Mouse (Mus musculus) spleen, adult 2 months (tissue): ENCODE results near the gene Apbb2. TPM values are rescaled to one million over a fixed set of nuclear protein-coding genes. Genes with fewer than 3 reads are reported as not detected.

Experiments
- DNase-seq, 2 experiments: peaks; one replicate each; pipeline versions ENCODE4 v3.0.0 to v3.0.0-alpha.2; 2012 to 2021; ENCODE audit warnings: low spot score in 2 of 2, low read depth in 1 of 2
- H3K27ac ChIP-seq: fragments of 200-500 bp; 2 replicates; pipeline ENCODE4 v1.5.1; 2012; ENCODE audit warnings: low read length, inconsistent platforms; ENCODE audit not compliant: insufficient read depth
- H3K27me3 ChIP-seq: fragments of 200-500 bp; 2 replicates; pipeline ENCODE4 v1.6.1; 2012; ENCODE audit warnings: mild to moderate bottlenecking, moderate library complexity, low read length, inconsistent platforms; ENCODE audit not compliant: control insufficient read depth, insufficient read depth
- H3K36me3 ChIP-seq: fragments of 200-500 bp; 2 replicates; pipeline ENCODE4 v1.6.1; 2012; ENCODE audit warnings: mild to moderate bottlenecking, low read length, inconsistent platforms; ENCODE audit not compliant: control insufficient read depth, insufficient read depth
- H3K4me1 ChIP-seq: fragments of 200-500 bp; 2 replicates; pipeline ENCODE4 v1.6.1; 2011; ENCODE audit warnings: inconsistent platforms; ENCODE audit not compliant: control insufficient read depth, insufficient read depth, insufficient read length
- H3K4me3 ChIP-seq: fragments of 200-500 bp; 2 replicates; pipeline ENCODE4 v1.5.1; 2011; ENCODE audit warnings: mild to moderate bottlenecking, inconsistent platforms; ENCODE audit not compliant: insufficient read depth, insufficient read length; ENCODE audit errors: extremely low read depth
- CTCF ChIP-seq: fragments of 200-500 bp; IDR thresholded peaks from 2 replicates; pipeline ENCODE4 v1.5.1; 2011; ENCODE audit warnings: mild to moderate bottlenecking, inconsistent platforms; ENCODE audit not compliant: insufficient read depth, insufficient read length, insufficient replicate concordance; ENCODE audit errors: extremely low read depth
- POLR2A ChIP-seq: fragments of 200-500 bp; IDR thresholded peaks from 2 replicates; pipeline ENCODE4 v1.6.1; 2011; ENCODE audit warnings: low read depth, low read length, inconsistent platforms
- WGBS: fragments of 180-500 bp; shearing (Covaris S2); methylation state at CpG from one replicate; pipeline ENCODE4 v1.1.7; 2018; 5-methylcytosine and 5-hydroxymethylcytosine counted together
- polyA plus RNA-seq: library from polyadenylated mRNA; depleted of rRNA; stranded (reverse); fragments of >200 nt; gene quantifications from 2 replicates; pipeline ENCODE4 v1.2.3, GENCODE M21; 2012

The Apbb2 gene
- polyA plus RNA-seq, 1 experiment: 2.6 TPM

DNA sequence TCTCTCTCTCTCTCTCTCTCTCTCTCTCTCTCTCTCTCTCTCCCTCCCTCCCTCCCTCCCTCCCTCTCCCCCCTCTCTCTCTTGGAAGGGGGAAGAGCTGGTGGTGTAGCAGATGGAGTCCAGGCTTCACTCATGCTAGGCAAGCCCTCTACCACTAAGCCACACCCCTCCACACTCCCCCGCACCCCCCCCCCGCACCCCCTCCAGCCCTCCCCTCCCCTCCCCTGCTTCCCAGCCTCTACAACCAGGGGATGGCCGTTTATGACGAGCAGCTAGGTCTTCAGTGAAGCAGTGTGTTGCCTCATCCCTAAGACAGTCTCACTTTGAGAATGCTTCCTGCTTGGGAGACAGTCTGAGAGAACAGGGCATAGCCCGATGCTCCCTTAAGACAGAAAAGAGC lies 210.6 kb downstream of the Apbb2 start:
- Histone ChIP-seq H3K36me3 (no peaks in the 10 kb centered on the region), H3K27ac (no peak overlapping the region), H3K27me3 (no peaks in the 10 kb centered on the region), H3K4me1 (no peaks in the 10 kb centered on the region), H3K4me3 (no peak overlapping the region)
- TF ChIP-seq POLR2A (no peak), CTCF (no peak)
- 55% methylated on average over 3 of the region's 5 CpGs for WGBS
- no peak for DNase-seq

DNA sequence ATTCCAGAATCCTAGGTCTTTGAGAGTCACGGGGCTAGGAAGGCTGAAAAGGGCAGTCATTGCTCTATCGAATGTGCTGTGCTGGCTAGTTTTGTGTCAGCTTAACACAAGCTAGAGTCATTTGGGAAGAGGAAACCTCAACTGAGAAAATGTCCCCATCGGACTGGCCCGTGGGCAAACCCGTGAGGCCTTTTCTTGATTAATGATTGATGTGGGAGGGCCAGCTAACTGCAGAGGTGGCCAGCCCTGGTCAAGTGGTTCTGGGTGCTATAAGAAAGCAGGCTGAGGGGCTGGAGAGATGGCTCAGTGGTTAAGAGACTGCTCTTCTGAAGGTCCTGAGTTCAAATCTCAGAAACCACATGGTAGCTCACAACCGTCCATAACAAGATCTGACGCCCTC lies 212.2 kb downstream of the Apbb2 start:
- no peak overlapping the region for H3K4me3 ChIP-seq
- no peaks in the 10 kb centered on the region for H3K36me3 ChIP-seq
- no peaks in the 10 kb centered on the region for H3K4me1 ChIP-seq
- no peak for DNase-seq
- 87% methylated on average over 7 of the region's 7 CpGs for WGBS
- H3K27me3 ChIP-seq: no peaks in the 10 kb centered on the region
- no peak for TF ChIP-seq CTCF
- H3K27ac ChIP-seq: no peak overlapping the region

DNA sequence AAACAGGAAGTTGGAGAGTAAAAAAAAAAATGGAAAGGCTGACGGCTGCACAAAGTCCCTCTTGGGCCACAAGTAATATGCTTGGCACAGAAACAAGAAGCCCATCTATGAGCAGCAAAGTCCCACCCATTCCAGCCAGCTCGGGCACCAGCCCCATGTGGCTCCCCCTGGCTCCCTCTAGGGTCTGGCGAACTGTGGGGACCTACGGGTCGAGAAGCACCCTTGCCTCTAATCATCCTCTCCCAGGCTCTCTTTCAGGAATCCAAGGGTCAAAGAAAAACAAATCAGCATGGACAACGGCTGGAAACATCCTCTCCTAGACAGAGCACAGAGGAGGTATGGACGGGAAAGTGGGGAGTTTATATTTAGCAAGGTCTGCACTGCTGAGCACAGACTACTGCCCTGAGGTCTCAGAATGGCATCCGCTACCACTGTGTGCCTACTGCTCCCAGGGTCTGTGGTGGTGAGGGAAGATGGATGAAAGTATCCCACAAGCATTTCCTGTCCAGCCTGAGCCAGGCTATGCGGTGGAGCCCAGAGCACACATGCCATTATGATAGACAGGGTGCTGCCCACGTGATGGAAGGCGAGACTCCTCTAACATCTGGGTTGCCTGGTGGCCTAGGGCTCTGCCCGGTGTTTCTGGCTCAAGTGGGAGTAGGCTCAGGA lies 212.7 kb downstream of the Apbb2 start:
- no peak overlapping the region for H3K4me3 ChIP-seq
- WGBS: 59% methylated on average over 12 of the region's 12 CpGs

DNA sequence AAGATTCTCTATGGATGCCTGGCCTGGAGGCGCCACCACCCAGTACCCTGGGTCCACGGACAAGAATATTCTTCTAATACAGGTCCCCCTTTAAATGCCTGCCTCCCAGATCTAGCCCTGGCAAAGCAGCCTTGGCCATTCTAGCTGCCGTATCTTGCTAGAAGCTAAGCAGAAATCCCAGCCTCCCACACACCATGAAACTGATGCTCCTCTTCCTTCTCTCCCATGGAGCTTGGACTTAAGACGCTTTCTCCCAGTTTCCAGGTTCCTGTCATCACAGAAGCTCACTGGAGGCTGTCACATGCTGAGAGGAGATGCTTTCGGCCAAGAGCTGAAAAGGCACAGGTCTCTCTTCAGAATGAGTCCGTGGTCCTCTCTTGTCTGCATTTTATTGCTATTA lies 213.3 kb downstream of the Apbb2 start:
- no peak overlapping the region for H3K27ac ChIP-seq
- TF ChIP-seq POLR2A: no peak
- TF ChIP-seq CTCF: no peak
- DNase-seq: no peak

More for the DNA sequence above, 212.7 kb downstream of the Apbb2 start:
- no peak for DNase-seq
- Histone ChIP-seq H3K4me1 (no peaks in the 10 kb centered on the region), H3K36me3 (no peaks in the 10 kb centered on the region), H3K27me3 (no peaks in the 10 kb centered on the region), H3K27ac (no peak overlapping the region)
- TF ChIP-seq POLR2A (no peak), CTCF (no peak)

DNA sequence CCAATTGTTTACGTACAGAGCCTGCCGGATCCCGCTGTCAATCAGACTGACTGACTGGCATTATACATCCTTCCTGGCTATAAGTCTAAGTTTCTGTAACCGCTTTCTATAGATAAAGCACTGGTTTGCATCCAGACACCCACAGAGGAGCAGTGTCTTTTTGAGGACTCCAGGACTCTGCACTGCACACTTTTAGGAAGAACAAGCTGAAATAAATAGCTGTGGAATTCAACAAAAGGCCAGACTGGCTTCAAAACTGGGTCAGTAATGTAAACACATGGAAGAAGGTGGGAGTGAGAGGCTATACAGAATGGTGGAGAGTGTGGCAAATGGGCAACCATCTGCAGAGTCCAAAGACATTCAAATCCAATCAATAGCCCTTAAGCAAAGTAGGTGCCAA lies 218.0 kb downstream of the Apbb2 start:
- H3K36me3 ChIP-seq: no peaks in the 10 kb centered on the region
- H3K4me3 ChIP-seq: no peak overlapping the region
- TF ChIP-seq CTCF (no peak), POLR2A (no peak)
- no peaks in the 10 kb centered on the region for H3K4me1 ChIP-seq
- DNase-seq: no peak
- whole genome bisulfite sequencing: 90% methylated on average over 4 of the region's 4 CpGs
- H3K27ac ChIP-seq: no peak overlapping the region
- H3K27me3 ChIP-seq: no peaks in the 10 kb centered on the region

More for the DNA sequence above, 213.3 kb downstream of the Apbb2 start:
- Histone ChIP-seq H3K27me3 (no peaks in the 10 kb centered on the region), H3K36me3 (no peaks in the 10 kb centered on the region), H3K4me3 (no peak overlapping the region), H3K4me1 (no peaks in the 10 kb centered on the region)
- WGBS: 83% methylated on average over 6 of the region's 6 CpGs

DNA sequence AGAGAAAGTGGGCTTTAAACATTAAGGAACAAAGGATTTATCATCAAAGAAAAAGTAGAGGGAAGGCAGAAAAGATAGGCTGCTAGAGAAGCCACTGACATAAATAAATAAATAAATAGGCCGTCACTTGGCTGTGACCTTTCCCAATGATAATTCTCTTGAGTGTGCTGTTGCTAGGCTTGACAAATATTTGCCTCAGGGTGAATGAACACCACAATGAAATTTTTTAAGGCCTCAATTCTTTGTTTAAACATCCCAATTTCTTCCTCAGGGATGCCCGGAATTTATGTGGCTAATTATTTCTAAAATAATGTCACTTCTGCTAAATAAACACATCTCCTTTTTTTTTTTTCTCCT lies 219.3 kb downstream of the Apbb2 start:
- DNase-seq: no peak
- H3K4me3 ChIP-seq: no peak overlapping the region
- H3K27ac ChIP-seq: no peak overlapping the region
- 91% methylated on average over 2 of the region's 2 CpGs for WGBS
- H3K27me3 ChIP-seq: no peaks in the 10 kb centered on the region
- TF ChIP-seq POLR2A (no peak), CTCF (no peak)
- H3K36me3 ChIP-seq: no peaks in the 10 kb centered on the region
- H3K4me1 ChIP-seq: no peaks in the 10 kb centered on the region

DNA sequence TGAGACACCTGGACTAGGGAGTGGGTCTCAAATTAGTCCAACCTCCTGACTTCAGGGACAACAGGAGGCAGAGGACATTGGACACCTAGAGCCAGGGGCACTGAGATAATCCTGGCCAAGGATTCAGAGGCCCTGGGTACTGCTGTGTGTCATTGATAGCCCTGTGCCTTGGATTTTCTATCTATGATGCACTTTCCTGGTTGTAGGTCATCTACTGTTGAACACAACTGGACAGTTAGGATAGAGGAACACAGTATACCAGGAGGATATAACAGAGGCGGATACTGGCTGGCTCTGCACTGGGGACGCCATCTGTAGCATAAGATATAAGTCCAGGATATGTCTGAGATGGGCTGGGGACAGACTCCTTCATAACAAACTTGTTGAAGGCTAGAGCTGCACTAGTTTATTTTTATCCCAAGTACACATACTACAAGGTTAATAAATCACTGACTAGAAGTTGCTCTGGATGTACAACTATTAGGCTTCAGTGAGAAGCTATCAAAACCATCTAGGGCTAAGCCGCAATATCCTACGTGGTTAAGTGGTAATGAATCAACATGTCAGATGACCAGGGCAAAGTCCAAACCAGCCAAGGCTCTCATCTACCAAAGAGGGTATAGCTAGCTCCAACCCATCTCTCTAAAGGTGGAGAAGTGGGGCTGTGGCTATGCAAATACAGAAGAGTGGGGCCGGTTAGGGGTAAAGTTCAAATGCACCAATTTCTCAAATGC lies 219.9 kb downstream of the Apbb2 start:
- Histone ChIP-seq H3K4me3 (no peak overlapping the region), H3K27me3 (no peaks in the 10 kb centered on the region), H3K4me1 (no peaks in the 10 kb centered on the region), H3K36me3 (no peaks in the 10 kb centered on the region), H3K27ac (no peak overlapping the region)
- no peak for DNase-seq
- 88% methylated on average over 5 of the region's 5 CpGs for WGBS
- TF ChIP-seq POLR2A (no peak), CTCF (no peak)
